Mouse (Mus musculus): ENCODE results near the gene Srsf9. TPM values are rescaled to one million over a fixed set of nuclear protein-coding genes. Genes with fewer than 3 reads are reported as not detected.

Gene Srsf9
- total RNA-seq, 2 experiments from 2014 or later, result 10.7 to 11.0 TPM

DNA sequence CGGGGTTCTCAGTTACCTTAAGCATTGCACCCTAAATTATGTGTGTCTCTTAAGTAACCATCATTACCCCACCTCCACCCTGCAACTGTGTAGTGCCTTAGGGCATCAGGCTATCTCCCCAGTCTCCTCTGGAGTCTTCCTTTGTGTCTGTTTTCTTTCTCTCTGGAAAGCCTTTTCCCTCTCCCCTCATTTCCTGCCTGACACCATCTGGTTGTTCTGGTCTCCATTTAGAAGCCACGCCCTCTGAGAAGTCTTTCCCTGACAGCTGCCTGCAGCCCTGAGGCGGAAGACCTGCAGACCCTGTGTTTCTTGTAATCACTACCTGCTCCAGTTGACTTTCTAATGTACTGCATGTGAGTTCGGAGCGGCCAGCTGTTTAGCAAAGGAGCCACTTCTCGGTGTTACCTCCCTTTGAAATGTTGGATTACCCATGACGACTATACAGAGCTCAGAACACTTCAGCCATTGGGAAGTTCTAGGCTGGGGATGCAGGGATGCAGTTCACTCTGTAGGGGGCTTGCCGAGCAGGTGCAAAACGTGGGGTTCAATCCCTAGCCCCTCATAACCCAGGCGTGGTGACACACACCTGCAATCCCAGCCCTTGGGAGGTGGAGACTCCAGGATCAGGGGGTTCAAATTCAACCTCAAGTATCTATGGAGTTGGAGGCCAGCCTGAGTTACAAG, 9.2 kb upstream of the Srsf9 start:
- intact Hi-C loops (cut with DNase I), result no loop called here
- no peak for DNase-seq

GRCm38 (mm10) chr5:115319004-115319940, 7.7 kb upstream of the Srsf9 start:
- DNase-seq, result peak; percentile 65 to 68
- intact Hi-C loops (cut with DNase I), result no loop called here

GRCm38 (mm10) chr5:115326256-115326831, 633 bp upstream of the Srsf9 start:
- intact Hi-C loops (cut with DNase I), result no loop called here

DNA sequence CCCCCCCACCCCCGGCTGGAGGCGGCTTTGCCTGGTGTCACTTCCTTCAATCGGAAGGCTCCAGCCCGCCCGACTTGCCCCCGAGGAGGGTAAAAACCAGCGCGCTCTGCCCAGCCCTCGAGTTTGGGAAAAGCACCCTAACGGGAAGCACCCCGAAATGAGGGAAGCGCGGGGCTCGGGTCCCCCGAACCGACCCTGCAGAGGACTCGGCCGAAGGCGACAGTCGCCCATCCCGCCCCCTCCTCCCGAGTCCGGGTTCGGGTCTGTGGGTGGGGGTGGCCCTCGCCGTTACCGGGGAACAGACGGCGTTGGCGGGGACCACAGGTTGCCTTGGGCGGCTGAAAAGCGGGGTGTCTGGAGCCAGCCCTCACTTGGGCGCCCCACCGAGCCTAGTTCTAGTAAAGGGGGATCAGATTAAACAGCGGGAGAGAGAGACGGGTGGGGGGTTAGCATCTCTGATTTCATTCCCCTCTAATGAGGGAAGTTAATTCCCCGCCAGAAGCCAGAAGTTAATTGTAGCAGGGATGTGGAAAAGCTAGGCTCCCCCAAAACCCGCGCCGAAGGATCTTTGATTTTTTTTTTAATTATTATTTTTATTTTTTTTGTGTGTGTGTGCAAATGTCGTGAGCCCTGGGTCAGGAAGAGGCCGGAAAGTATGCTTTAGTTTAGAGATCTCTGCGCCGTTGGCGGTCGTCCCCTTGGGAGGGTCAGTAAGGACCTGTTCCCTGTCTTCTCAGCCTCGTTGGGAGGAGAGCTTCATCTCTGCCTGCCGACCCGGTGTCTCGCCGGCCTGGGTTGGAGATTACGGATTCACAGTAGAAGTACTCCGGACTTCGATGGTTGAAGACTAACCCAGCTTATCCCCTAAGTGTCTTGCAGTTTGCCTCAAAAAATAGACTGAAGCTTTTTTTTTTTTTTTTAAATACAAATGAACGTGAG, 902 bp downstream of the Srsf9 start:
- DNase-seq, result no peak
- intact Hi-C loops (cut with DNase I), result loop anchor here (1.0 kb wide), 1 partner anchor 28 kb away; the partner anchor contains the start of gene Dynll1

More at GRCm38 (mm10) chr5:115326256-115326831, 633 bp upstream of the Srsf9 start:
- no peak for DNase-seq

GRCm38 (mm10) chr5:115330955-115331354, 4.0 kb downstream of the Srsf9 start:
- intact Hi-C loops (cut with DNase I), result no loop called here
- no peak for DNase-seq

DNA sequence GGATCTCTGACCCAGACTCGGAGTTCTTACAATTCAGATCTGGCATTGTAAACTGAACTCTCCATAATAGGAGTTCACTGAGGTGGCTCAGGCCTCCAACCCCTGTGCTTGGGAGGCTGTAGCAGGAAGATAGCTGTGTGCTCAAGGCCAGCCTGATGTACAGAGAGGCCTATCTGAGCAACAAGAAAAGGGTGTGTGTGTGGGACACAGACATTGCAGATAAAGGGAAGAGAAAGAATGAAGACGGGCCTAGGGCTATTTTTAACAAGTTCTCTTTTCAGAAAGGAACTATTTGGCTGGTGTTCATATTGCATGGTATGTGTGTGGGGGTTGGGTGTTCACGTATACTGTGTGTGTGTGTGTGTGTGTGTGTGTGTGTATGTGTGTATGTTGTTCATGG, 6.6 kb downstream of the Srsf9 start:
- intact Hi-C loops (cut with DNase I), result no loop called here
- no peak for DNase-seq

- intact Hi-C loops (cut with DNase I), result loop anchor here (10.0 kb wide), 1 partner anchor 155 kb away; no protein-coding TSS in a partner anchor
These were observed 13.0 kb downstream of the Srsf9 start for GRCm38 (mm10) chr5:115340007-115340406.

GRCm38 (mm10) chr5:115340577-115341313, 13.8 kb downstream of the Srsf9 start, which contains the start of the genes Gatc and Triap1:
Gene Gatc (minus strand): TSS chr5:115341178.
Gene Triap1 (plus strand): TSS chr5:115341225.
- intact Hi-C loops (cut with DNase I), result loop anchor here (10.0 kb wide), 1 partner anchor 156 kb away; no protein-coding TSS in a partner anchor

More at GRCm38 (mm10) chr5:115340007-115340406, 13.0 kb downstream of the Srsf9 start:
- DNase-seq, result no peak

GRCm38 (mm10) chr5:115341314-115342165, 14.6 kb downstream of the Srsf9 start:
- intact Hi-C loops (cut with DNase I), result loop anchor here (10.0 kb wide), 1 partner anchor 157 kb away; no protein-coding TSS in a partner anchor
- DNase-seq, result no peak

More at GRCm38 (mm10) chr5:115340577-115341313, 13.8 kb downstream of the Srsf9 start, which contains the start of the genes Gatc and Triap1:
- DNase-seq, result peak; percentile 82 to 85

GRCm38 (mm10) chr5:115347564-115347963, 20.6 kb downstream of the Srsf9 start:
- intact Hi-C loops (cut with DNase I), result loop anchor here (5.0 to 10.0 kb wide), 2 partner anchors 70 to 163 kb away; partner anchors contain the start of gene Coq5
- DNase-seq, result peak; percentile 67 to 69

- intact Hi-C loops (cut with DNase I), result loop anchor here (5.0 to 10.0 kb wide), 2 partner anchors 71 to 164 kb away; partner anchors contain the start of gene Coq5
- DNase-seq, result peak; percentile 96 to 99
These were observed 21.7 kb downstream of the Srsf9 start, which contains the start of gene Cox6a1 for GRCm38 (mm10) chr5:115348546-115349224. Gene Cox6a1 (minus strand): TSS chr5:115348981.

DNA sequence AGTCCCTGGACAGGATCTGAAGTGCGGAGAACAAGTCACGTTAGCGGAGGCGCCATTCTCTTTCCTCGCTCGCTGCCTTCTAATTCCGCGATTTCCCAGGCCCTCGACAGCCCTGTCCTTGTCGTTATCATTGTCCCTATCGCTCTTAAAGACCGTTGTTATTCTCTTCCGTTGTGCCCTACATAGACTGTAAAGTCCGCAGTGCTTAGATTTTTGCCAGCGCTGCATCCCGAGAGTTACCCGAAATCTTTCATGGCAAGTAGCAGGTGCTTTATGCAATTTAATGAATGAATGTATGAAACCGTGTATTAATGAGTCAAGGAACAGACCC, 22.2 kb downstream of the Srsf9 start:
- intact Hi-C loops (cut with DNase I), result loop anchor here (5.0 to 10.0 kb wide), 2 partner anchors 72 to 164 kb away; partner anchors contain the start of gene Coq5
- DNase-seq, result no peak

GRCm38 (mm10) chr5:115351348-115351747, 24.4 kb downstream of the Srsf9 start:
- intact Hi-C loops (cut with DNase I), result no loop called here
- no peak for DNase-seq

GRCm38 (mm10) chr5:115355070-115355469, 28.1 kb downstream of the Srsf9 start:
- DNase-seq, result no peak
- intact Hi-C loops (cut with DNase I), result no loop called here

DNA sequence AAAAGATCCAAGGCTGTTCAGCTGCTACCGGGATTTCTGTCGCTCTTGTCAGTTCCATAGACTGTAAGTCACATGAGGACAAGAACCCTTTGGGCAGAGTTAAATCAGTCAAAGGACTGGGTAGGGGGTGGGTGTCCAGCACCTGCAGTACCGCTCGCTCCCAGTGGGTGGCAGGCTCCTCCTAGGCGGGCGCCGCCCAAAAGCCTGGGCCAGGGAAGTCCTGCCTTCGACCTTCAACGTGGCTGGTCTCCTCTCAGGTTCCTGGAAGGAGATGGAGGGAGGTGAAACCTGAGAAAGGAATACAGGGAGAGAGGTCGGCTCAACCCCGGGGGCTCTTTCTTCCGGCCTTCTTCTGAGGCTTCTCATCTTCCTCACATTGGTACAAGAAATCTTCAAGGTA, 31.9 kb downstream of the Srsf9 start:
- DNase-seq, result peak; percentile 79 to 81
- intact Hi-C loops (cut with DNase I), result loop anchor here (1.0 kb wide), 1 partner anchor 82 kb away; no protein-coding TSS in a partner anchor

GRCm38 (mm10) chr5:115359438-115359837, 32.5 kb downstream of the Srsf9 start:
- DNase-seq, result no peak
- intact Hi-C loops (cut with DNase I), result loop anchor here (1.0 kb wide), 1 partner anchor 82 kb away; no protein-coding TSS in a partner anchor
